Mouse (Mus musculus) hindbrain, embryonic 11.5 days (tissue): ENCODE data around the gene Casq2. TPM values are rescaled to one million over a fixed set of nuclear protein-coding genes. Genes with fewer than 3 reads are reported as not detected.

Experiments used
- ATAC-seq: fragments of 200-750 bp; cut with Nextera tagmentation; 2 replicates; pipeline ENCODE4 v1.8.0; 2017; ENCODE audit warnings: mild to moderate bottlenecking, moderate TSS enrichment, moderate library complexity; ENCODE audit not compliant: low FRiP score
- DNase-seq: peaks from one replicate; pipeline ENCODE4 v3.0.0-alpha.2; 2015; ENCODE audit warnings: low spot score
- H3K27ac ChIP-seq: fragments of 300-500 bp; sonication (generic); 2 replicates; pipeline ENCODE4 v1.5.1; 2014; ENCODE audit warnings: mild to moderate bottlenecking, low read depth, low read length
- H3K27me3 ChIP-seq: fragments of 300-500 bp; sonication (generic); 2 replicates; pipeline ENCODE4 v1.6.1; 2014; ENCODE audit warnings: mild to moderate bottlenecking, low read length, moderate library complexity, mixed read lengths; ENCODE audit not compliant: control insufficient read depth, insufficient read depth
- H3K36me3 ChIP-seq: fragments of 300-500 bp; sonication (generic); 2 replicates; pipeline ENCODE4 v1.6.1; 2014; ENCODE audit warnings: mild to moderate bottlenecking, low read length, moderate library complexity, mixed read lengths; ENCODE audit not compliant: control insufficient read depth, insufficient read depth
- H3K4me1 ChIP-seq: fragments of 300-500 bp; sonication (generic); replicated peaks from 2 replicates; pipeline ENCODE4 v1.6.1; 2014; ENCODE audit warnings: low read length, mixed read lengths; ENCODE audit not compliant: control insufficient read depth, insufficient read depth
- H3K4me2 ChIP-seq: fragments of 300-500 bp; sonication (generic); replicated peaks from 2 replicates; pipeline ENCODE4 v1.6.1; 2014; ENCODE audit warnings: mild to moderate bottlenecking, low read depth, low read length
- H3K4me3 ChIP-seq: fragments of 300-500 bp; sonication (generic); 2 replicates; pipeline ENCODE4 v1.5.1; 2014; ENCODE audit warnings: low read depth, low read length
- H3K9ac ChIP-seq: fragments of 300-500 bp; sonication (generic); 2 replicates; pipeline ENCODE4 v1.6.1; 2014; ENCODE audit warnings: low read depth, low read length
- H3K9me3 ChIP-seq: fragments of 300-500 bp; sonication (generic); 2 replicates; pipeline ENCODE4 v1.6.1; 2016; ENCODE audit warnings: low read length; ENCODE audit not compliant: control insufficient read depth
- WGBS: fragments of 180-500 bp; shearing (Covaris S2); extraction: QIAGEN DNeasy Blood & Tissue Kit; methylation state at CpG from one replicate; pipeline ENCODE4 v1.1.7; 2014; 5-methylcytosine and 5-hydroxymethylcytosine counted together
- polyA plus RNA-seq: library from polyadenylated mRNA; unstranded; fragments of >200 nt; fragmentation: Nextera tagmentation; extraction: Ambion mirVana; gene quantifications from 2 replicates; pipeline ENCODE4 v1.2.1, GENCODE M21; 2014

Gene Casq2
- polyA plus RNA-seq = 0.76 and 2.1 TPM in 2 replicates

- WGBS = 85% methylated on average over 4 of the region's 4 CpGs
Measured at GRCm38 (mm10) chr3:102086283-102086682, at the start of gene Casq2. Gene Casq2 (plus strand): TSS chr3:102086415.

GRCm38 (mm10) chr3:102037806-102038205, 48.4 kb upstream of the Casq2 start:
- no peaks in the 10 kb centered on the region for H3K27me3 ChIP-seq
- DNase-seq (no peak), ATAC-seq (no peak)
- WGBS = 82% methylated on average over 5 of the region's 5 CpGs
- no peaks in the 10 kb centered on the region for H3K4me1 ChIP-seq
- H3K9ac ChIP-seq = no peak overlapping the region
- no peaks in the 10 kb centered on the region for H3K9me3 ChIP-seq
- no peak overlapping the region for H3K27ac ChIP-seq
- no peak overlapping the region for H3K4me3 ChIP-seq
- no peak overlapping the region for H3K4me2 ChIP-seq
- no peaks in the 10 kb centered on the region for H3K36me3 ChIP-seq

More at GRCm38 (mm10) chr3:102086283-102086682, at the start of gene Casq2:
- no peak within 1 kb of the TSS for H3K4me2 ChIP-seq
- H3K4me1 ChIP-seq = no peaks in the 10 kb centered on the region
- H3K36me3 ChIP-seq = no peaks in the 10 kb centered on the region
- H3K9me3 ChIP-seq = no peaks in the 10 kb centered on the region
- no peak for ATAC-seq
- H3K27me3 ChIP-seq = 0 out of 2 replicates have a peak, but pooled peaks cover 3% of the 10 kb centered on the region
- H3K4me3 ChIP-seq = no peak within 1 kb of the TSS
- H3K27ac ChIP-seq = no peak within 1 kb of the TSS
- no peak within 1 kb of the TSS for H3K9ac ChIP-seq
- DNase-seq = no peak

DNA sequence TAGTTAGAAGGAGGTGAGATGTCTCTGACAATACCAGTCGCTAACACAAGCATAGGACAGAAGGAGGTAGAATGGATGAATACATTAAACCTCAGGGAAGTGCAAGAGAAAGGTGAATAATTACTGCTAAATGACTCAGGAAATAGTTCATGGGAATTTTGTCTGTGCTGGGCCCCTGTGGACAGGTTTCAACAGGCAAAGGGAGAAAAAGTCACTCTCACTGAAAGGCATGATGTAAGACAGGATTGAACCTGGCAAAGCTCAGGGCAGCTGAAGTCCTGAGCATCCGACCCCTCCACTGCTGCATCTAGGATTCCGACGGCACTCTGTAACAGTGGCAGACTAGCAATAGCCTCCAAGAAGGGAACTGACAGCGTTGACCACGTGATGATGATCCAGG, 47.6 kb upstream of the Casq2 start:
- H3K36me3 ChIP-seq = no peaks in the 10 kb centered on the region
- no peak overlapping the region for H3K4me2 ChIP-seq
- H3K27ac ChIP-seq = no peak overlapping the region
- H3K9ac ChIP-seq = no peak overlapping the region
- ATAC-seq (no peak), DNase-seq (no peak)
- no peaks in the 10 kb centered on the region for H3K27me3 ChIP-seq
- no peaks in the 10 kb centered on the region for H3K4me1 ChIP-seq
- H3K9me3 ChIP-seq = no peaks in the 10 kb centered on the region
- 77% methylated on average over 6 of the region's 6 CpGs for WGBS
- no peak overlapping the region for H3K4me3 ChIP-seq

- DNase-seq = no peak
- H3K9me3 ChIP-seq = no peaks in the 10 kb centered on the region
- H3K9ac ChIP-seq = no peak overlapping the region
- WGBS = 90% methylated on average over 4 of the region's 4 CpGs
- no peaks in the 10 kb centered on the region for H3K36me3 ChIP-seq
- H3K4me2 ChIP-seq = no peak overlapping the region
- no peak overlapping the region for H3K27ac ChIP-seq
- H3K4me3 ChIP-seq = no peak overlapping the region
- H3K27me3 ChIP-seq = no peaks in the 10 kb centered on the region
- no peak for ATAC-seq
- no peaks in the 10 kb centered on the region for H3K4me1 ChIP-seq
Measured at GRCm38 (mm10) chr3:102041632-102042031, 44.6 kb upstream of the Casq2 start.

GRCm38 (mm10) chr3:102045071-102045470, 41.1 kb upstream of the Casq2 start:
- Histone ChIP-seq H3K4me1 (no peaks in the 10 kb centered on the region), H3K36me3 (no peaks in the 10 kb centered on the region), H3K9ac (no peak overlapping the region), H3K27ac (no peak overlapping the region), H3K9me3 (no peaks in the 10 kb centered on the region), H3K4me3 (no peak overlapping the region), H3K4me2 (no peak overlapping the region), H3K27me3 (no peaks in the 10 kb centered on the region)
- DNase-seq = peak; percentile 11
- ATAC-seq = no peak
- WGBS = 32% methylated on average over 3 of the region's 3 CpGs

GRCm38 (mm10) chr3:102047532-102047931, 38.7 kb upstream of the Casq2 start:
- Histone ChIP-seq H3K4me3 (no peak overlapping the region), H3K9ac (no peak overlapping the region), H3K27me3 (no peaks in the 10 kb centered on the region), H3K36me3 (no peaks in the 10 kb centered on the region), H3K27ac (peak overlapping the region; percentile 24; the same call in 1 of the 2 replicates), H3K4me2 (no peak overlapping the region), H3K4me1 (no peaks in the 10 kb centered on the region), H3K9me3 (no peaks in the 10 kb centered on the region)
- 91% methylated on average over 2 of the region's 2 CpGs for WGBS
- no peak for ATAC-seq
- DNase-seq = no peak

- ATAC-seq = peak; percentile 91
- peak overlapping the region; percentile 73 for H3K27ac ChIP-seq
Measured at GRCm38 (mm10) chr3:102049207-102050104, 36.8 kb upstream of the Casq2 start.

GRCm38 (mm10) chr3:102052036-102052435, 34.2 kb upstream of the Casq2 start:
- Histone ChIP-seq H3K4me3 (no peak overlapping the region), H3K4me1 (0 out of 2 replicates have a peak, but pooled peaks cover 2% of the 10 kb centered on the region), H3K9ac (no peak overlapping the region), H3K4me2 (no peak overlapping the region), H3K9me3 (no peaks in the 10 kb centered on the region), H3K27me3 (no peaks in the 10 kb centered on the region), H3K36me3 (no peaks in the 10 kb centered on the region), H3K27ac (peak overlapping the region; percentile 45)
- 47% methylated on average over 3 of the region's 3 CpGs for WGBS
- ATAC-seq (no peak), DNase-seq (no peak)

More at GRCm38 (mm10) chr3:102049207-102050104, 36.8 kb upstream of the Casq2 start:
- H3K9ac ChIP-seq = no peak overlapping the region
- H3K36me3 ChIP-seq = no peaks in the 10 kb centered on the region
- no peaks in the 10 kb centered on the region for H3K9me3 ChIP-seq
- no peak overlapping the region for H3K4me3 ChIP-seq
- DNase-seq = peak; percentile 75
- no peaks in the 10 kb centered on the region for H3K27me3 ChIP-seq
- H3K4me1 ChIP-seq = 0 out of 2 replicates have a peak, but pooled peaks cover 2% of the 10 kb centered on the region
- 47% methylated on average over 14 of the region's 14 CpGs for WGBS
- H3K4me2 ChIP-seq = no peak overlapping the region

DNA sequence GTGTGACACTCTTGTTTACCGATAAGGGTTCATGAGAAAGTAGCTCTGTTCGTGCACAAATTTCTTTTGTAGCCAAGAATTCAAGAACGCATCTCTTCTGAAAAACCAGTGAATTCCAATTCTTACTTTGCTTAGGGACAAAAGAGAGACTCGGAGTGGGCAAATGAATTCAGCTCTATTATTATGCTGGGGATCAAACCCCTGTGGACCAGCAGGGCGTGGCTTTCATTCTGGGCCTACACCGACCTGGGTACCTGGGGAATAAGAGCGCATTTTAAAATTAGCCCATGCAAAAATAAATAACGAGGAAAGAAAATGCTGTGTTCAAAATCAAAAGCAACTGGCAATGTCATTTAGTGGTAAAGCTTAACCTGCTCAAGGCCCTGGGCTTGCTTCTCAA, 32.9 kb upstream of the Casq2 start:
- 35% methylated on average over 8 of the region's 8 CpGs for WGBS
- Histone ChIP-seq H3K4me2 (no peak overlapping the region), H3K4me1 (0 out of 2 replicates have a peak, but pooled peaks cover 2% of the 10 kb centered on the region), H3K36me3 (no peaks in the 10 kb centered on the region), H3K27me3 (no peaks in the 10 kb centered on the region), H3K9ac (no peak overlapping the region), H3K4me3 (no peak overlapping the region), H3K9me3 (no peaks in the 10 kb centered on the region), H3K27ac (peak overlapping the region; percentile 75)
- DNase-seq = peak; percentile 53
- ATAC-seq = no peak
